Mouse (Mus musculus): ENCODE results near the gene Ints11. TPM values are rescaled to one million over a fixed set of nuclear protein-coding genes. Genes with fewer than 3 reads are reported as not detected.

The Ints11 gene
- total RNA-seq, 2 experiments from 2014 or later: 15.4 to 15.9 TPM

- DNase-seq: peak; percentile 3
- intact Hi-C loops (cut with DNase I; ENCODE audit: low total_unique reads): no loop called here
Measured at GRCm38 (mm10) chr4:155908751-155909150, 39.4 kb downstream of the Ints11 start.

GRCm38 (mm10) chr4:155932031-155932430 lies 62.7 kb downstream of the Ints11 start:
- intact Hi-C loops (cut with DNase I; ENCODE audit: low total_unique reads): no loop called here
- no peak for DNase-seq

Small RNA genes within 50 kb of the gene (microRNA-seq; reads per million reads assigned to microRNA genes)
- 0 reads per million in 2 experiments for gene Gm22991

Other genes starting within 250 kb of the Ints11 start
- gene Cdk11b, start 244.7 kb upstream of the Ints11 start, total RNA-seq (2021): 10 to 100 TPM; 25.9 TPM
- gene Gm10563, start 224.1 kb upstream of the Ints11 start, total RNA-seq (2021): not detected
- 10 to 100 TPM in 1 of 2 experiments, 1 to 10 TPM in 1; 8.0 to 11.4 TPM for gene Mmp23, start 216.2 kb upstream of the Ints11 start, total RNA-seq (2021)
- gene Mib2, start 200.3 kb upstream of the Ints11 start, total RNA-seq (2021): 10 to 100 TPM; 11.3 to 13.3 TPM
- gene Fndc10, start 175.2 kb upstream of the Ints11 start, total RNA-seq (2021): 1 to 10 TPM; 2.8 to 3.9 TPM
- 10 to 100 TPM; 42.6 TPM for gene Ssu72, start 164.7 kb upstream of the Ints11 start, total RNA-seq (2021)
- gene Tmem240, start 134.7 kb upstream of the Ints11 start, total RNA-seq (2021): under 1 TPM; 0.57 to 0.66 TPM
- 10 to 100 TPM; 23.9 to 26.1 TPM for gene Atad3a, start 108.5 kb upstream of the Ints11 start, total RNA-seq (2021)
- 10 to 100 TPM in 1 of 2 experiments, 1 to 10 TPM in 1; 9.0 to 13.8 TPM for gene Vwa1, start 94.8 kb upstream of the Ints11 start, total RNA-seq (2021)
- gene Tmem88b, start 83.7 kb upstream of the Ints11 start, total RNA-seq (2021): 1 to 10 TPM; 1.3 to 1.4 TPM
- gene Ankrd65, start 79.1 kb upstream of the Ints11 start, total RNA-seq (2021): not detected
- gene Mrpl20, start 66.7 kb upstream of the Ints11 start, total RNA-seq (2021): 10 to 100 TPM; 45.4 to 48.3 TPM
- 10 to 100 TPM; 20.6 to 29.0 TPM for gene Ccnl2, start 57.1 kb upstream of the Ints11 start, total RNA-seq (2021)
- 10 to 100 TPM; 78.8 to 80.8 TPM for gene Aurkaip1, start 38.3 kb upstream of the Ints11 start, total RNA-seq (2021)
- gene Mxra8, start 29.9 kb upstream of the Ints11 start, total RNA-seq (2021): 10 to 100 TPM; 75.4 to 79.4 TPM
- 10 to 100 TPM; 88.6 to 89.4 TPM for gene Dvl1, start 22.1 kb upstream of the Ints11 start, total RNA-seq (2021)
- under 1 TPM; 0.10 to 0.13 TPM for gene Tas1r3, start 6.2 kb upstream of the Ints11 start, total RNA-seq (2021)
- gene Cptp, start 106 bp upstream of the Ints11 start, total RNA-seq (2021): 10 to 100 TPM; 16.5 to 17.0 TPM
- 10 to 100 TPM in 1 of 2 experiments, 1 to 10 TPM in 1; 9.2 to 13.1 TPM for gene Pusl1, start 22.2 kb downstream of the Ints11 start, total RNA-seq (2021)
- 10 to 100 TPM; 10.1 to 10.3 TPM for gene Acap3, start 22.3 kb downstream of the Ints11 start, total RNA-seq (2021)
- 10 to 100 TPM; 46.3 to 51.7 TPM for gene Ube2j2, start 74.3 kb downstream of the Ints11 start, total RNA-seq (2021)
- 10 to 100 TPM; 13.3 to 19.9 TPM for gene C1qtnf12, start 92.8 kb downstream of the Ints11 start, total RNA-seq (2021)
- gene B3galt6, start 123.1 kb downstream of the Ints11 start, total RNA-seq (2021): 1 to 10 TPM; 2.6 TPM
- 10 to 100 TPM; 77.4 to 78.0 TPM for gene Sdf4, start 123.3 kb downstream of the Ints11 start, total RNA-seq (2021)
- under 1 TPM; 0.64 to 0.82 TPM for gene Tnfrsf4, start 144.3 kb downstream of the Ints11 start, total RNA-seq (2021)
- not detected for gene Tnfrsf18, start 156.6 kb downstream of the Ints11 start, total RNA-seq (2021)
- not detected for gene Ttll10, start 189.9 kb downstream of the Ints11 start, total RNA-seq (2021)
- gene 9430015G10Rik, start 240.4 kb downstream of the Ints11 start, total RNA-seq (2021): 1 to 10 TPM; 3.2 to 4.1 TPM

Measured in gastrocnemius, postnatal 14 days (tissue).